Mouse (Mus musculus) lung, embryonic 14.5 days (tissue): Measurements from ENCODE around the gene Rnd2. TPM values are rescaled to one million over a fixed set of nuclear protein-coding genes. Genes with fewer than 3 reads are reported as not detected.

Experiments
- ATAC-seq: fragments of 200-750 bp; cut with Nextera tagmentation; 2 replicates; pipeline ENCODE4 v1.8.0; 2017; ENCODE audit warnings: mild to moderate bottlenecking, moderate TSS enrichment, moderate library complexity; ENCODE audit not compliant: insufficient read depth
- DNase-seq: peaks from one replicate; pipeline ENCODE4 v3.0.0-alpha.2; 2015
- H3K27ac ChIP-seq: fragments of 300-500 bp; sonication (generic); 2 replicates; pipeline ENCODE4 v1.5.1; 2014; ENCODE audit warnings: low read depth, mild to moderate bottlenecking, moderate library complexity
- H3K27me3 ChIP-seq: fragments of 300-500 bp; sonication (generic); 2 replicates; pipeline ENCODE4 v1.6.1; 2014; ENCODE audit warnings: low read length, control low read depth; ENCODE audit not compliant: insufficient read depth
- H3K36me3 ChIP-seq: fragments of 300-500 bp; sonication (generic); 2 replicates; pipeline ENCODE4 v1.6.1; 2014; ENCODE audit warnings: control low read depth; ENCODE audit not compliant: insufficient read depth
- H3K4me1 ChIP-seq: fragments of 300-500 bp; sonication (generic); 2 replicates; pipeline ENCODE4 v1.6.1; 2014; ENCODE audit warnings: antibody characterized with exemption, control low read depth; ENCODE audit not compliant: insufficient read depth
- H3K4me2 ChIP-seq: fragments of 300-500 bp; sonication (generic); 2 replicates; pipeline ENCODE4 v1.6.1; 2014; ENCODE audit warnings: mild to moderate bottlenecking
- H3K4me3 ChIP-seq: fragments of 300-500 bp; sonication (generic); 2 replicates; pipeline ENCODE4 v1.5.1; 2014; ENCODE audit warnings: low read depth, low read length
- H3K9ac ChIP-seq: fragments of 300-500 bp; sonication (generic); 2 replicates; pipeline ENCODE4 v1.6.1; 2014
- H3K9me3 ChIP-seq: fragments of 300-500 bp; sonication (generic); 2 replicates; pipeline ENCODE4 v1.6.1; 2016; ENCODE audit warnings: low read depth, low read length, control low read depth
- CTCF ChIP-seq: IDR thresholded peaks from 2 replicates; pipeline ENCODE4 v1.5.1; 2016; ENCODE audit warnings: antibody characterized with exemption, low read depth
- WGBS: fragments of 180-500 bp; shearing (Covaris S2); extraction: QIAGEN DNeasy Blood & Tissue Kit; methylation state at CpG from one replicate; pipeline ENCODE4 v1.1.7; 2014; 5-methylcytosine and 5-hydroxymethylcytosine counted together
- polyA plus RNA-seq: library from polyadenylated mRNA; unstranded; fragments of >200 nt; fragmentation: Nextera tagmentation; extraction: Ambion mirVana; gene quantifications from 2 replicates; pipeline ENCODE4 v1.2.1, GENCODE M21; 2014

Gene Rnd2
- 4.7 and 5.6 TPM in 2 replicates for polyA plus RNA-seq

- peaks cover 22% of the 10 kb centered on the region; the same call in 1 of the 2 replicates for H3K36me3 ChIP-seq
- peaks cover 5% of the 10 kb centered on the region; the same call in 1 of the 2 replicates for H3K4me1 ChIP-seq
- H3K27me3 ChIP-seq = no peaks in the 10 kb centered on the region
- peak; percentile 59 for DNase-seq
- H3K27ac ChIP-seq = peak within 1 kb of the TSS; percentile 79
- 13% methylated on average over 12 of the region's 12 CpGs for WGBS
- no peaks in the 10 kb centered on the region for H3K9me3 ChIP-seq
- peak within 1 kb of the TSS; percentile 97 for H3K4me2 ChIP-seq
- no peak for TF ChIP-seq CTCF
- H3K9ac ChIP-seq = peak within 1 kb of the TSS; percentile 62
- peak within 1 kb of the TSS; percentile 74 for H3K4me3 ChIP-seq
- ATAC-seq = peak; percentile 7; the same call in 1 of the 2 replicates
These were observed at the start of gene Rnd2 for GRCm38 (mm10) chr11:101464211-101465100. Rnd2 (plus strand) TSS chr11:101464999.

- H3K9me3 ChIP-seq = no peaks in the 10 kb centered on the region
- TF ChIP-seq CTCF = no peak
These were observed 49.5 kb upstream of the Rnd2 start for GRCm38 (mm10) chr11:101415306-101415705.

GRCm38 (mm10) chr11:101416433-101417100 lies 48.2 kb upstream of the Rnd2 start:
- Histone ChIP-seq H3K4me2 (peak overlapping the region; percentile 71), H3K36me3 (peaks cover 25% of the 10 kb centered on the region), H3K4me1 (0 out of 2 replicates have a peak, but pooled peaks cover 3% of the 10 kb centered on the region), H3K9me3 (no peaks in the 10 kb centered on the region), H3K27me3 (no peaks in the 10 kb centered on the region), H3K27ac (peak overlapping the region; percentile 65; the same call in 1 of the 2 replicates), H3K9ac (peak overlapping the region; percentile 85), H3K4me3 (peak overlapping the region; percentile 88)
- ATAC-seq (no peak; the same call in 1 of the 2 replicates), DNase-seq (peak; percentile 50)
- TF ChIP-seq CTCF = no peak
- 1% methylated on average over 11 of the region's 11 CpGs for WGBS

More at GRCm38 (mm10) chr11:101415306-101415705, 49.5 kb upstream of the Rnd2 start:
- DNase-seq = peak; percentile 25
- Histone ChIP-seq H3K4me2 (no peak overlapping the region), H3K27ac (no peak overlapping the region), H3K27me3 (no peaks in the 10 kb centered on the region), H3K4me3 (no peak overlapping the region), H3K9ac (no peak overlapping the region), H3K4me1 (0 out of 2 replicates have a peak, but pooled peaks cover 3% of the 10 kb centered on the region), H3K36me3 (peaks cover 37% of the 10 kb centered on the region)
- no peak for ATAC-seq
- 70% methylated on average over 2 of the region's 2 CpGs for WGBS

GRCm38 (mm10) chr11:101417101-101417855 lies 47.5 kb upstream of the Rnd2 start, which contains the start of gene Aarsd1:
Aarsd1 (minus strand) TSS chr11:101417615.
- TF ChIP-seq CTCF = no peak
- ATAC-seq (peak; percentile 84), DNase-seq (peak; percentile 94)
- H3K4me2 ChIP-seq = peak within 1 kb of the TSS; percentile 71
- peak within 1 kb of the TSS; percentile 85 for H3K9ac ChIP-seq
- H3K36me3 ChIP-seq = peaks cover 18% of the 10 kb centered on the region
- 0 out of 2 replicates have a peak, but pooled peaks cover 3% of the 10 kb centered on the region for H3K4me1 ChIP-seq
- under 1% methylated on average over 45 of the region's 45 CpGs for WGBS
- no peaks in the 10 kb centered on the region for H3K27me3 ChIP-seq
- no peaks in the 10 kb centered on the region for H3K9me3 ChIP-seq
- H3K4me3 ChIP-seq = peak within 1 kb of the TSS; percentile 88
- H3K27ac ChIP-seq = peak within 1 kb of the TSS; percentile 65; the same call in 1 of the 2 replicates

GRCm38 (mm10) chr11:101418991-101419390 lies 45.8 kb upstream of the Rnd2 start:
- Histone ChIP-seq H3K36me3 (peaks cover 6% of the 10 kb centered on the region), H3K9ac (no peak overlapping the region), H3K9me3 (no peaks in the 10 kb centered on the region), H3K27ac (no peak overlapping the region), H3K4me1 (peaks cover 6% of the 10 kb centered on the region; the same call in 1 of the 2 replicates), H3K27me3 (no peaks in the 10 kb centered on the region), H3K4me3 (no peak overlapping the region), H3K4me2 (no peak overlapping the region)
- no peak for ATAC-seq
- WGBS = 55% methylated on average over 6 of the region's 6 CpGs
- DNase-seq = no peak
- TF ChIP-seq CTCF = no peak

GRCm38 (mm10) chr11:101419610-101420009 lies 45.2 kb upstream of the Rnd2 start:
- Histone ChIP-seq H3K4me3 (no peak overlapping the region), H3K9me3 (no peaks in the 10 kb centered on the region), H3K27ac (no peak overlapping the region), H3K36me3 (peaks cover 4% of the 10 kb centered on the region; the same call in 1 of the 2 replicates), H3K9ac (no peak overlapping the region), H3K4me2 (no peak overlapping the region), H3K4me1 (peaks cover 6% of the 10 kb centered on the region; the same call in 1 of the 2 replicates), H3K27me3 (no peaks in the 10 kb centered on the region)
- peak; percentile 37; the same call in 1 of the 2 replicates for TF ChIP-seq CTCF
- 40% methylated on average over 3 of the region's 3 CpGs for WGBS
- DNase-seq = peak; percentile 39
- ATAC-seq = no peak
